Mouse (Mus musculus) myocyte (in vitro differentiated cells): Measurements from ENCODE around the gene Slc1a1. TPM values are rescaled to one million over a fixed set of nuclear protein-coding genes. Genes with fewer than 3 reads are reported as not detected.

Source experiments
- H3K27me3 ChIP-seq: one replicate; pipeline ENCODE4 v1.6.1; 2011; ENCODE audit not compliant: control insufficient read depth, insufficient read depth, insufficient read length
- H3K36me3 ChIP-seq: one replicate; pipeline ENCODE4 v1.6.1; 2011; ENCODE audit not compliant: control insufficient read depth, insufficient read depth
- H3K4me2 ChIP-seq: one replicate; pipeline ENCODE4 v1.6.1; 2011; ENCODE audit warnings: low read depth, control low read depth
- H3K4me3 ChIP-seq: one replicate; pipeline ENCODE4 v1.5.1; 2011; ENCODE audit warnings: mild to moderate bottlenecking, control low read depth, moderate library complexity
- H3K79me2 ChIP-seq: one replicate; pipeline ENCODE4 v1.6.1; 2011; ENCODE audit not compliant: control insufficient read depth, insufficient read depth
- H3ac ChIP-seq: one replicate; pipeline ENCODE4 v1.6.1; 2011; ENCODE audit not compliant: control insufficient read depth, insufficient read length
- CEBPB ChIP-seq: IDR thresholded peaks from 2 replicates; pipeline ENCODE4 v1.6.1; 2011; ENCODE audit warnings: mild to moderate bottlenecking, moderate library complexity; ENCODE audit not compliant: poor library complexity, insufficient read depth, severe bottlenecking
- E2F4 ChIP-seq: IDR thresholded peaks from one replicate; pipeline ENCODE4 v1.6.1; 2011; ENCODE audit warnings: mild to moderate bottlenecking, control low read depth, moderate library complexity; ENCODE audit not compliant: insufficient read depth
- MAX ChIP-seq: IDR thresholded peaks from one replicate; pipeline ENCODE4 v1.6.1; 2011; ENCODE audit warnings: low read depth, mild to moderate bottlenecking, control low read depth
- MYOD1 ChIP-seq, 3 experiments: IDR thresholded peaks; one replicate each; pipeline ENCODE4 v1.6.1; 2011; ENCODE audit warnings: control low read depth in 2 of 3, low read depth in 2 of 3, mild to moderate bottlenecking in 2 of 3, moderate library complexity in 1 of 3; ENCODE audit not compliant: insufficient read length in 2 of 3, control insufficient read depth in 1 of 3
- MYOG ChIP-seq, 3 experiments: IDR thresholded peaks; one replicate each; pipeline ENCODE4 v1.6.1; 2011; ENCODE audit warnings: control low read depth in 2 of 3, low read depth in 2 of 3, mild to moderate bottlenecking in 2 of 3; ENCODE audit not compliant: insufficient read length in 2 of 3, control insufficient read depth in 1 of 3, insufficient read depth in 1 of 3
- POLR2A ChIP-seq: IDR thresholded peaks from one replicate; pipeline ENCODE4 v1.6.1; 2011; ENCODE audit warnings: low read depth, mild to moderate bottlenecking, control low read depth, moderate library complexity; ENCODE audit not compliant: insufficient read length
- POLR2AphosphoS2 ChIP-seq: IDR thresholded peaks from one replicate; pipeline ENCODE4 v1.6.1; 2011; ENCODE audit warnings: low read depth, control low read depth; ENCODE audit not compliant: insufficient read length
- REST ChIP-seq: IDR thresholded peaks from one replicate; pipeline ENCODE4 v1.6.1; 2011; ENCODE audit warnings: mild to moderate bottlenecking, control low read depth, moderate library complexity; ENCODE audit not compliant: insufficient read depth, insufficient read length
- SRF ChIP-seq: IDR thresholded peaks from one replicate; pipeline ENCODE4 v1.6.1; 2011; ENCODE audit warnings: low read depth; ENCODE audit not compliant: control insufficient read depth, insufficient read length
- TCF12 ChIP-seq: IDR thresholded peaks from one replicate; pipeline ENCODE4 v1.6.1; 2011; ENCODE audit warnings: mild to moderate bottlenecking, control low read depth; ENCODE audit not compliant: poor library complexity, insufficient read depth, severe bottlenecking
- TCF3 ChIP-seq: IDR thresholded peaks from one replicate; pipeline ENCODE4 v1.6.1; 2011; ENCODE audit warnings: low read depth, control low read depth; ENCODE audit not compliant: insufficient read length
- USF1 ChIP-seq: IDR thresholded peaks from one replicate; pipeline ENCODE4 v1.6.1; 2011; ENCODE audit warnings: low read depth, mild to moderate bottlenecking, control low read depth, moderate library complexity
- polyA plus RNA-seq: library from polyadenylated mRNA; unstranded; fragments of >200 nt; fragmentation: generic; extraction: Trizol; gene quantifications from one replicate; pipeline ENCODE4 v1.2.1, GENCODE M21; 2012; ENCODE audit warnings: missing spikeins

The Slc1a1 gene
- polyA plus RNA-seq, 1 experiment: not detected

- TF ChIP-seq REST (no peak), POLR2AphosphoS2 (no peak), MYOG (IDR thresholded peaks at IDR 0.05; ENCODE audit: control insufficient read depth in 1 of 3, insufficient read depth in 1 of 3, insufficient read length in 2 of 3, low read depth in 2 of 3) (no peak), MYOD1 (IDR thresholded peaks at IDR 0.05; ENCODE audit: control insufficient read depth in 1 of 3, insufficient read length in 2 of 3, low read depth in 2 of 3) (no peak), POLR2A (no peak), TCF3 (no peak), E2F4 (no peak), MAX (no peak), TCF12 (no peak), SRF (no peak), USF1 (no peak), CEBPB (no peak)
- Histone ChIP-seq H3K79me2 (no peaks in the 10 kb centered on the region), H3K27me3 (peaks cover 6% of the 10 kb centered on the region), H3ac (no peak overlapping the region), H3K4me3 (no peak overlapping the region), H3K4me2 (no peak overlapping the region), H3K36me3 (no peaks in the 10 kb centered on the region)
These were observed 37.2 kb upstream of the Slc1a1 start for GRCm38 (mm10) chr19:28797611-28798010.

DNA sequence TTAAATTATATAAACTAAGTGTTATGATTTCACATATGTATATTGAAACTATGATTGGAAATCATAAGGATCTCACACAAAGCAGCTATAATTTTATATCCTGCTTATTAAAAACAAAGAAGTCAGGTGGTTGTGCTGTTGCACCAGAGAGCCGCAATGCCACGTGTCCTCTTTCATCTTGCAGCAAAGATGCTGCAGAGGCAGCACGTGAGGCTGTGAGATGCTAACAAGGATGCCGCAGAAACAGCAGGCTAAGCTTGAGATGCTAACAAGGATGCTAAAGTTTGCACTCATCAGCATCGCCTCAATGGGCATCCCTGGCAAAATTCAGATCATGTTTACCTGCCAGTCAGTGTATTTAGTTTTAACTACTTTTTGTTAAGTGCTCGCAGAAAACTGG is 34.4 kb upstream of the Slc1a1 start:
- Histone ChIP-seq H3K79me2 (no peaks in the 10 kb centered on the region), H3K4me3 (no peak overlapping the region), H3K36me3 (no peaks in the 10 kb centered on the region), H3K4me2 (no peak overlapping the region), H3ac (no peak overlapping the region), H3K27me3 (peaks cover 6% of the 10 kb centered on the region)
- no peak for TF ChIP-seq CEBPB
- TF ChIP-seq REST: no peak
- no peak for TF ChIP-seq TCF12
- TF ChIP-seq MAX: no peak
- TF ChIP-seq POLR2A: no peak
- TF ChIP-seq USF1: no peak
- no peak for TF ChIP-seq MYOD1 (IDR thresholded peaks at IDR 0.05; ENCODE audit: control insufficient read depth in 1 of 3, insufficient read length in 2 of 3, low read depth in 2 of 3)
- TF ChIP-seq MYOG (IDR thresholded peaks at IDR 0.05; ENCODE audit: control insufficient read depth in 1 of 3, insufficient read depth in 1 of 3, insufficient read length in 2 of 3, low read depth in 2 of 3): no peak
- no peak for TF ChIP-seq E2F4
- TF ChIP-seq POLR2AphosphoS2: no peak
- no peak for TF ChIP-seq TCF3
- TF ChIP-seq SRF: no peak

GRCm38 (mm10) chr19:28806276-28806675 is 28.6 kb upstream of the Slc1a1 start:
- Histone ChIP-seq H3K4me3 (no peak overlapping the region), H3K36me3 (no peaks in the 10 kb centered on the region), H3K79me2 (no peaks in the 10 kb centered on the region), H3K4me2 (no peak overlapping the region), H3K27me3 (no peaks in the 10 kb centered on the region), H3ac (no peak overlapping the region)
- no peak for TF ChIP-seq SRF
- TF ChIP-seq MYOG (IDR thresholded peaks at IDR 0.05; ENCODE audit: control insufficient read depth in 1 of 3, insufficient read depth in 1 of 3, insufficient read length in 2 of 3, low read depth in 2 of 3): no peak
- TF ChIP-seq MAX: no peak
- no peak for TF ChIP-seq POLR2AphosphoS2

- no peak overlapping the region for H3ac ChIP-seq
- H3K27me3 ChIP-seq: no peaks in the 10 kb centered on the region
- no peak overlapping the region for H3K4me3 ChIP-seq
- no peak overlapping the region for H3K4me2 ChIP-seq
- no peaks in the 10 kb centered on the region for H3K79me2 ChIP-seq
- no peak for TF ChIP-seq CEBPB
- no peak for TF ChIP-seq MAX
- TF ChIP-seq REST: no peak
- no peak for TF ChIP-seq MYOG (IDR thresholded peaks at IDR 0.05; ENCODE audit: control insufficient read depth in 1 of 3, insufficient read depth in 1 of 3, insufficient read length in 2 of 3, low read depth in 2 of 3)
- no peak for TF ChIP-seq MYOD1 (IDR thresholded peaks at IDR 0.05; ENCODE audit: control insufficient read depth in 1 of 3, insufficient read length in 2 of 3, low read depth in 2 of 3)
- no peak for TF ChIP-seq TCF3
- TF ChIP-seq E2F4: no peak
- no peak for TF ChIP-seq SRF
- TF ChIP-seq USF1: no peak
- TF ChIP-seq TCF12: no peak
- no peak for TF ChIP-seq POLR2A
- no peak for TF ChIP-seq POLR2AphosphoS2
- no peaks in the 10 kb centered on the region for H3K36me3 ChIP-seq
These were observed 27.9 kb upstream of the Slc1a1 start for GRCm38 (mm10) chr19:28806821-28807496.

GRCm38 (mm10) chr19:28807497-28807871 is 27.4 kb upstream of the Slc1a1 start:
- TF ChIP-seq POLR2AphosphoS2 (no peak), TCF3 (no peak)
- H3K27me3 ChIP-seq: no peaks in the 10 kb centered on the region

More at GRCm38 (mm10) chr19:28807497-28807871, 27.4 kb upstream of the Slc1a1 start:
- H3K36me3 ChIP-seq: no peaks in the 10 kb centered on the region
- no peak overlapping the region for H3K4me2 ChIP-seq
- no peaks in the 10 kb centered on the region for H3K79me2 ChIP-seq
- H3ac ChIP-seq: no peak overlapping the region
- no peak overlapping the region for H3K4me3 ChIP-seq
